Mouse (Mus musculus) thymus, adult 2 months (tissue): Measurements from ENCODE around the gene 1700017D01Rik. TPM values are rescaled to one million over a fixed set of nuclear protein-coding genes. Genes with fewer than 3 reads are reported as not detected.
"Not testable (repeated sequence)": the region's sequence is repeated elsewhere in the genome, so short reads cannot be mapped to it uniquely, and the experiment has no call there.

Source experiments
- DNase-seq: peaks from one replicate; pipeline ENCODE4 v3.0.0; 2021
- H3K27ac ChIP-seq: fragments of 200-500 bp; 2 replicates; pipeline ENCODE4 v1.5.1; 2012; ENCODE audit warnings: low read length, control low read depth; ENCODE audit not compliant: control insufficient read depth, insufficient read depth
- H3K27me3 ChIP-seq: fragments of 200-500 bp; 2 replicates; pipeline ENCODE4 v1.6.1; 2012; ENCODE audit warnings: mild to moderate bottlenecking, low read length, moderate library complexity, mixed read lengths; ENCODE audit not compliant: control insufficient read depth, insufficient read depth
- H3K36me3 ChIP-seq: fragments of 200-500 bp; 2 replicates; pipeline ENCODE4 v1.6.1; 2012; ENCODE audit warnings: mild to moderate bottlenecking, low read length, moderate library complexity; ENCODE audit not compliant: control insufficient read depth, insufficient read depth
- H3K4me1 ChIP-seq: fragments of 200-500 bp; replicated peaks from 2 replicates; pipeline ENCODE4 v1.6.1; 2012; ENCODE audit warnings: low read length; ENCODE audit not compliant: control insufficient read depth, insufficient read depth
- H3K4me3 ChIP-seq: fragments of 200-500 bp; 2 replicates; pipeline ENCODE4 v1.5.1; 2012; ENCODE audit warnings: mild to moderate bottlenecking, low read length, control low read depth, moderate library complexity; ENCODE audit not compliant: control insufficient read depth, insufficient read depth
- CTCF ChIP-seq: fragments of 200-500 bp; IDR thresholded peaks from 2 replicates; pipeline ENCODE4 v1.5.1; 2012; ENCODE audit warnings: mild to moderate bottlenecking, control low read depth, low read length, moderate library complexity, borderline replicate concordance; ENCODE audit not compliant: control insufficient read depth, poor library complexity, insufficient read depth; ENCODE audit errors: extremely low read depth
- POLR2A ChIP-seq: fragments of 200-500 bp; IDR thresholded peaks from 2 replicates; pipeline ENCODE4 v1.6.1; 2012; ENCODE audit warnings: mild to moderate bottlenecking, low read length, control low read depth, moderate library complexity; ENCODE audit not compliant: control insufficient read depth, poor library complexity, insufficient read depth; ENCODE audit errors: extremely low read depth
- WGBS: fragments of 180-500 bp; shearing (Covaris S2); methylation state at CpG from one replicate; pipeline ENCODE4 v1.1.7; 2018; 5-methylcytosine and 5-hydroxymethylcytosine counted together
- polyA plus RNA-seq: library from polyadenylated mRNA; depleted of rRNA; stranded (reverse); fragments of >200 nt; gene quantifications from 2 replicates; pipeline ENCODE4 v1.2.3, GENCODE M21; 2012; rRNA removed

1700017D01Rik gene
- 0.24 TPM in 1 of 2 replicates, not detected in the other for polyA plus RNA-seq

- WGBS, result 16% methylated on average over 8 of the region's 8 CpGs
- not testable (repeated sequence) for H3K36me3 ChIP-seq, H3K4me1 ChIP-seq, H3K27me3 ChIP-seq, DNase-seq, H3K4me3 ChIP-seq, H3K27ac ChIP-seq
Observed at GRCm38 (mm10) chr19:11130776-11131175, at the start of gene 1700017D01Rik. TSS of gene 1700017D01Rik (minus strand) at chr19:11130876.

GRCm38 (mm10) chr19:11177464-11177863, 46.8 kb upstream of the 1700017D01Rik start:
- DNase-seq, result no peak
- TF ChIP-seq CTCF (no peak), POLR2A (no peak)
- WGBS, result 82% methylated on average over 2 of the region's 2 CpGs
- Histone ChIP-seq H3K4me1 (no peaks in the 10 kb centered on the region), H3K27me3 (no peaks in the 10 kb centered on the region), H3K27ac (no peak overlapping the region), H3K36me3 (no peaks in the 10 kb centered on the region), H3K4me3 (no peak overlapping the region)

DNA sequence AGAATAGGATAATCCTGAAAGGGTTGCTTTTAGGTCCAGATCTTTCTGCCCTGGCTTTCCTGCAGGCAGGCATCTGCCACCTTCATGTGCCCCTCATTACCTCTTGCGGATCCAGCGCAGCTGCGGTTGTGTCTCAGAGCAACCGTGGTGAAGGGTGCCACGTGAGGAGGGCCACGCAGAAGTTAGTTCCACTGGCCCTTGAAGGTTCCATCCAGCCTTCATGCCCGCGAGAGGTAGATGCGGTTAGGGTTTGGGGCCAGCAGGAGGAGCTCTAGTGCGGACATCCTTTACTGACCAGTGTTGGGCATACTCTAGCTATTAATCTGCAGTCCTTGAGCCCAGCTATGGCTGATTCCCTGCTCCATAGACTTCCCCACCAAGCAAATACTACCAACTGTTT, 34.5 kb upstream of the 1700017D01Rik start, which contains the start of gene 1700025F22Rik:
Gene 1700025F22Rik (minus strand): TSS at position 149 of the 400 bp plus-strand sequence.
- no peaks in the 10 kb centered on the region for H3K36me3 ChIP-seq
- H3K27me3 ChIP-seq, result no peaks in the 10 kb centered on the region
- H3K27ac ChIP-seq, result no peak within 1 kb of the TSS
- no peaks in the 10 kb centered on the region for H3K4me1 ChIP-seq
- no peak for TF ChIP-seq POLR2A
- peak; percentile 41; the same call in 1 of the 2 replicates for TF ChIP-seq CTCF
- no peak within 1 kb of the TSS for H3K4me3 ChIP-seq
- DNase-seq, result peak; percentile 38
- WGBS, result 39% methylated on average over 10 of the region's 10 CpGs

- not testable (repeated sequence) for H3K4me3 ChIP-seq, H3K27me3 ChIP-seq, H3K36me3 ChIP-seq, DNase-seq, H3K4me1 ChIP-seq, H3K27ac ChIP-seq
- 83% methylated on average over 6 of the region's 6 CpGs for WGBS
Observed at GRCm38 (mm10) chr19:11157890-11158289, 27.2 kb upstream of the 1700017D01Rik start.

GRCm38 (mm10) chr19:11135336-11135735, 4.7 kb upstream of the 1700017D01Rik start:
- TF ChIP-seq POLR2A (no peak), CTCF (no peak)
- no peaks in the 10 kb centered on the region for H3K27me3 ChIP-seq
- no peaks in the 10 kb centered on the region for H3K4me1 ChIP-seq
- H3K27ac ChIP-seq, result no peak overlapping the region
- 87% methylated on average over 4 of the region's 4 CpGs for WGBS
- no peak for DNase-seq
- H3K36me3 ChIP-seq, result no peaks in the 10 kb centered on the region
- H3K4me3 ChIP-seq, result no peak overlapping the region

- no peaks in the 10 kb centered on the region for H3K4me1 ChIP-seq
- H3K27ac ChIP-seq, result no peak overlapping the region
- H3K27me3 ChIP-seq, result no peaks in the 10 kb centered on the region
- whole genome bisulfite sequencing, result 93% methylated on average over 2 of the region's 2 CpGs
- DNase-seq, result no peak
- H3K36me3 ChIP-seq, result no peaks in the 10 kb centered on the region
- no peak overlapping the region for H3K4me3 ChIP-seq
- TF ChIP-seq POLR2A (no peak), CTCF (no peak)
Observed at GRCm38 (mm10) chr19:11134852-11135251, 4.2 kb upstream of the 1700017D01Rik start.

GRCm38 (mm10) chr19:11129702-11130101, 974 bp downstream of the 1700017D01Rik start:
- Histone ChIP-seq H3K36me3 (no peaks in the 10 kb centered on the region), H3K27ac (no peak overlapping the region), H3K4me3 (no peak overlapping the region), H3K27me3 (no peaks in the 10 kb centered on the region), H3K4me1 (no peaks in the 10 kb centered on the region)
- DNase-seq, result no peak
- 95% methylated on average over 1 of the region's 1 CpGs for WGBS
- TF ChIP-seq POLR2A (no peak), CTCF (no peak)

GRCm38 (mm10) chr19:11121016-11121420, 9.7 kb downstream of the 1700017D01Rik start:
- DNase-seq, result peak; percentile 14
- not testable (repeated sequence) for H3K27ac ChIP-seq, H3K36me3 ChIP-seq, H3K27me3 ChIP-seq, H3K4me1 ChIP-seq
- 4% methylated on average over 19 of the region's 38 CpGs for WGBS
- peak overlapping the region; percentile 89 for H3K4me3 ChIP-seq
